Mouse (Mus musculus) hindbrain, embryonic 14.5 days (tissue): ENCODE results near the gene Bspry. TPM values are rescaled to one million over a fixed set of nuclear protein-coding genes. Genes with fewer than 3 reads are reported as not detected.

ENCODE experiments used
- ATAC-seq: fragments of 200-750 bp; cut with Nextera tagmentation; 2 replicates; pipeline ENCODE4 v1.8.0; 2017; ENCODE audit warnings: moderate number of reproducible peaks, mild to moderate bottlenecking, moderate TSS enrichment, moderate library complexity; ENCODE audit not compliant: low FRiP score
- DNase-seq: peaks from one replicate; pipeline ENCODE4 v3.0.0-alpha.2; 2015; ENCODE audit warnings: low spot score
- H3K27ac ChIP-seq: fragments of 300-500 bp; sonication (generic); 2 replicates; pipeline ENCODE4 v1.5.1; 2014; ENCODE audit warnings: mild to moderate bottlenecking, moderate library complexity
- H3K27me3 ChIP-seq: fragments of 300-500 bp; sonication (generic); 2 replicates; pipeline ENCODE4 v1.6.1; 2014; ENCODE audit warnings: mild to moderate bottlenecking, low read length, mixed read lengths; ENCODE audit not compliant: control insufficient read depth, insufficient read depth
- H3K36me3 ChIP-seq: fragments of 300-500 bp; sonication (generic); replicated peaks from 2 replicates; pipeline ENCODE4 v1.6.1; 2014; ENCODE audit not compliant: control insufficient read depth, insufficient read depth
- H3K4me1 ChIP-seq: fragments of 300-500 bp; sonication (generic); replicated peaks from 2 replicates; pipeline ENCODE4 v1.6.1; 2014; ENCODE audit warnings: antibody characterized with exemption, low read length, mixed read lengths; ENCODE audit not compliant: control insufficient read depth, insufficient read depth
- H3K4me2 ChIP-seq: fragments of 300-500 bp; sonication (generic); replicated peaks from 2 replicates; pipeline ENCODE4 v1.6.1; 2014; ENCODE audit warnings: mild to moderate bottlenecking, moderate library complexity
- H3K4me3 ChIP-seq: fragments of 300-500 bp; sonication (generic); replicated peaks from 2 replicates; pipeline ENCODE4 v1.5.1; 2014; ENCODE audit warnings: mild to moderate bottlenecking, low read length
- H3K9ac ChIP-seq: fragments of 300-500 bp; sonication (generic); 2 replicates; pipeline ENCODE4 v1.6.1; 2014
- H3K9me3 ChIP-seq: fragments of 300-500 bp; sonication (generic); 2 replicates; pipeline ENCODE4 v1.6.1; 2016; ENCODE audit warnings: low read length; ENCODE audit not compliant: control insufficient read depth
- WGBS: fragments of 180-500 bp; shearing (Covaris S2); extraction: QIAGEN DNeasy Blood & Tissue Kit; methylation state at CpG from one replicate; pipeline ENCODE4 v1.1.7; 2014; 5-methylcytosine and 5-hydroxymethylcytosine counted together
- polyA plus RNA-seq: library from polyadenylated mRNA; unstranded; fragments of >200 nt; fragmentation: Nextera tagmentation; extraction: Ambion mirVana; gene quantifications from 2 replicates; pipeline ENCODE4 v1.2.1, GENCODE M21; 2014

The Bspry gene
- polyA plus RNA-seq, 1 experiment from 2014 or later = 0.86 TPM

DNA sequence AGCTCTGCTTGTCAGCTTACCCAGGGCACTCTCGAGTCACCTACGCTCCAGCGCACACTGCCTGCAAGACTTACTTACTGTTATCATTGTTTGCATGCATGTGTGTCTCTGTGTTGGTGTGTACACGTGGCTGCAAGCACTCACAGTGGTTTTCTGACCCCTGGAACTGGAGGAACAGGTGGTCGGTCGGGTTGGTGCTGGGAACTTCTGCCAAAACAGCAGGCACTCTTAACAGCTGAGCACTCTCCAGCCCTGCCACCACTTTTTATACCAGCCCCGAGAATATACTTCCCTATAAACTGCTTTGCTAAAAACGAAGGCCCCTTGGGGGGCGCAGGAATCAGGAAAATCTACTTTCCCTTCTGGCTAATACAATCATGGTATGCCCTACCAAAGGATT, 14.4 kb downstream of the Bspry start:
- H3K9me3 ChIP-seq = no peaks in the 10 kb centered on the region
- no peak overlapping the region for H3K27ac ChIP-seq
- no peaks in the 10 kb centered on the region for H3K4me1 ChIP-seq
- no peak overlapping the region for H3K9ac ChIP-seq
- no peak overlapping the region for H3K4me2 ChIP-seq
- H3K27me3 ChIP-seq = no peaks in the 10 kb centered on the region
- no peak for DNase-seq
- H3K36me3 ChIP-seq = peaks cover 12% of the 10 kb centered on the region; the same call in 1 of the 2 replicates
- ATAC-seq = no peak
- no peak overlapping the region for H3K4me3 ChIP-seq
- WGBS = 71% methylated on average over 9 of the region's 9 CpGs

DNA sequence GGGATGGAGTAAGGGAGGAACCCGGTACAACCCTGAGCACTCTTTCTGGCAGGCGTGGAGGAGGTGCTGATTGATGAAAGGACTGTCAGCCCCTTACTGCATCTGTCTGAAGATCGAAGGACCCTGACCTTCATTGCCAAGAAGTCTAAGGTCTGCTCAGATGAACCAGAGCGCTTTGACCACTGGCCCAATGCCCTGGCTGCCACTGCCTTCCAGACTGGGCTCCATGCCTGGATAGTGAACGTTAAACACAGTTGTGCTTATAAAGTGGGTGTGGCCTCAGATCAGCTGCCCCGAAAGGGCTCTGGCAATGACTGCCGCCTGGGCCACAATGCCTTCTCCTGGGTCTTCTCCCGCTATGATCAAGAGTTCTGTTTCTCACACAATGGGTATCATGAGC, 16.1 kb downstream of the Bspry start:
- no peak overlapping the region for H3K9ac ChIP-seq
- DNase-seq (no peak), ATAC-seq (no peak)
- H3K27me3 ChIP-seq = no peaks in the 10 kb centered on the region
- no peak overlapping the region for H3K27ac ChIP-seq
- 84% methylated on average over 8 of the region's 8 CpGs for WGBS
- H3K4me2 ChIP-seq = no peak overlapping the region
- no peak overlapping the region for H3K4me3 ChIP-seq
- 0 out of 2 replicates have a peak, but pooled peaks cover 1% of the 10 kb centered on the region for H3K4me1 ChIP-seq
- no peaks in the 10 kb centered on the region for H3K9me3 ChIP-seq
- peaks cover 12% of the 10 kb centered on the region; the same call in 1 of the 2 replicates for H3K36me3 ChIP-seq

DNA sequence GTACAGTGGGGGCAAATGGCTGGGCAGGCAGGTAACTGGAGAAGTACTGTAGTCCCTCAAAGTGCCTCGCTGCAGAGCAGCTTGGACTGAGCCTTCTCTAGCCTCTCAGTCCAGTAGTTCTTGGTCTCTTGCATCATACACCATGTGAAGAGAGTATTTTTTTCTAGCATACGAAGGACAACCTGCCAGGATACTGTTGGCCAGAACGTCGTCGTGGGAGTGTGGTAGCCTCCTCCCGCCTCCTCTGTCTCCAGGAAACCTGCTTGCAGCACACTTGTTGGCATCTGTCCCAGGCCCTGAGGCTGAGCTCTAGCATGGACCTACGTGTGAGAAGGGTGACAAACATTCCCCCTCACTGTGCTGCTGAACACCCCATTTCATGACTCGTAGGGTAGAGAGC, 17.0 kb downstream of the Bspry start:
- WGBS = 63% methylated on average over 8 of the region's 8 CpGs
- Histone ChIP-seq H3K9ac (no peak overlapping the region), H3K27me3 (no peaks in the 10 kb centered on the region), H3K4me3 (no peak overlapping the region), H3K27ac (no peak overlapping the region), H3K4me2 (no peak overlapping the region), H3K9me3 (no peaks in the 10 kb centered on the region), H3K4me1 (0 out of 2 replicates have a peak, but pooled peaks cover 7% of the 10 kb centered on the region), H3K36me3 (peaks cover 12% of the 10 kb centered on the region; the same call in 1 of the 2 replicates)
- ATAC-seq = peak; percentile 12; the same call in 1 of the 2 replicates
- no peak for DNase-seq

DNA sequence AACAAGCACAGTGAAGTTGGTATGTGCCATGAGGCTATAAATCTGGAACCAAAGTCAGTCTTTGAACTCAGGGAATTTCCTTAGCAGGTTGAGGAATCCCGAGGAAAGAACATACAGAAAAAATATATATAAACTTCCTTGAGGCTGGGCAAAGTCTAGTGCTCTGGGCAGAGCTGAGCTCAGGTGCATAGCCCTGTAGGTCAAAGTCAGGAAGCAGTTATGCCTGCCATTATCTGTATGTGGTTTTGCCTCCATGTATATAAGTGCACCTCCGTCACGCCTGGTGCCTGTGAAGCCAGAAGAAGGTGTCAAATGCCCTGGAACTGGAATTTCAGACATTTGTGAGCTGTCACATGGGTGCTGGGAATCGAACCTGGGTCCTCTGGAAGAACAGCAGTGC, 20.9 kb downstream of the Bspry start:
- Histone ChIP-seq H3K4me1 (0 out of 2 replicates have a peak, but pooled peaks cover 7% of the 10 kb centered on the region), H3K9me3 (no peaks in the 10 kb centered on the region), H3K4me2 (peak overlapping the region; percentile 55; the same call in 1 of the 2 replicates), H3K36me3 (peaks cover 12% of the 10 kb centered on the region; the same call in 1 of the 2 replicates), H3K27me3 (no peaks in the 10 kb centered on the region), H3K4me3 (no peak overlapping the region), H3K27ac (no peak overlapping the region), H3K9ac (no peak overlapping the region)
- DNase-seq = no peak
- no peak for ATAC-seq
- 95% methylated on average over 4 of the region's 4 CpGs for WGBS

DNA sequence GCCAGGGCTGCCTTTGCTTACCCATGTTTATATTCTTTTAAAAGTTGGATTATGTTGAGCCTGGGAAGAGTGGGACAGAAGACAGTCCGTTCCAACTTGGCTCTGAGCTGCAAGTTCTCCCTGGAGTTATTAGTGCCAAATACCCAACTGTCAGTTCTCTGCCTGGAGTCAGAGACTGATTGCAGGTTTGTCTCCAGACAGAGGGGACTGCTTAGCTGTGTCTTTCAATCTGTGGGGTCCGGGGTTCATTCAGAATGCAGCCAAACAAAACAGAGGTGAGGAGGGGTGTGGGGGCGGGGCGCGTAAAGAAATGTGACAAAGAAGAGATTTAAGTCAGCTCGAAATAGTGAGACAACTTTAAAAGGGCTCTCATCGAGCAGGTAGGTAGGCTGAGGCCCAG, 21.7 kb downstream of the Bspry start:
- ATAC-seq = peak; percentile 1; the same call in 1 of the 2 replicates
- peak overlapping the region; percentile 68; the same call in 1 of the 2 replicates for H3K27ac ChIP-seq

DNA sequence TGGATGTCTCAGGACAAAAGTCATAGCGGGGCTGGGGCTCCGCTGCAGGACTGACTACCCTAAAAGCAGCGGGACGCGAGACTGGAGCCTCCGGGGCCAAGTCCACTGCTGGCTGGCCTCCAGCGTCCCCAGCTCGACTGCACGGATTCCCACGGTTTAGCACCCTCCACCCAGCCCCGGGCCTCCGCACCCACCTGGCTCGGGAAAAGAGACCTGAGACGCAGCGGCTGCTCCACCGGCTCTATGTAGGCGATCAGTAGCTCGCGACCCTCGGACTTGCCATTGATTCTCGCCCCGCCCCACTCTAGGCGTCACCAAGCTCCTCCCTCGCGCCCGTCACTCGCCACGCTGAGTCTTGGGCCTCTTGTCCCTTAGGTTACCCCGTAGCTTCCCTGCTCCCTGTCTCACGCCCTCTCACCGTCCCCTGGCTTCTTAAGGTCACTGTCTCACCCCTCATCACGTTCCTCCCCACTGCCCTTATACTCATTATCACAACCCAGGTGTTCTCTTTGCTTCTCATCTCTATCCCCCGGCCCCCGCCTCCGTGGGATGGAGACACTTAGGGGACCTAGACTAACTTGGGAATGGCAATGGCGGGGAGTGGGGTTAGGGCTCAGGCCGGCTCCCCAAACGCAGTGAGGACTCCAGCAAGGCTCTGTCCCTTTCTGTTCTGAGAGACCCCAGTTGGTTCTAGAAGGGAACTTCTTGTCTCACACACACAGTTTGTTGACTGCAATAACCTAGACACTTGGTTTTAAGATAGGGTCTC, 22.3 kb downstream of the Bspry start:
- DNase-seq (peak; percentile 87), ATAC-seq (peak; percentile 97)
- peak overlapping the region; percentile 83 for H3K9ac ChIP-seq
- 2% methylated on average over 38 of the region's 38 CpGs for WGBS
- peak overlapping the region; percentile 68; the same call in 1 of the 2 replicates for H3K27ac ChIP-seq
- H3K36me3 ChIP-seq = peaks cover 12% of the 10 kb centered on the region; the same call in 1 of the 2 replicates
- H3K4me3 ChIP-seq = peak overlapping the region; percentile 78
- 0 out of 2 replicates have a peak, but pooled peaks cover 7% of the 10 kb centered on the region for H3K4me1 ChIP-seq
- H3K9me3 ChIP-seq = no peaks in the 10 kb centered on the region
- H3K4me2 ChIP-seq = peak overlapping the region; percentile 55
- no peaks in the 10 kb centered on the region for H3K27me3 ChIP-seq

More for the DNA sequence above, 21.7 kb downstream of the Bspry start:
- WGBS = 3% methylated on average over 7 of the region's 7 CpGs
- DNase-seq = no peak
- H3K4me1 ChIP-seq = 0 out of 2 replicates have a peak, but pooled peaks cover 7% of the 10 kb centered on the region
- peak overlapping the region; percentile 83 for H3K9ac ChIP-seq
- no peaks in the 10 kb centered on the region for H3K27me3 ChIP-seq
- peak overlapping the region; percentile 78 for H3K4me3 ChIP-seq
- peak overlapping the region; percentile 55 for H3K4me2 ChIP-seq
- peaks cover 12% of the 10 kb centered on the region; the same call in 1 of the 2 replicates for H3K36me3 ChIP-seq
- no peaks in the 10 kb centered on the region for H3K9me3 ChIP-seq

DNA sequence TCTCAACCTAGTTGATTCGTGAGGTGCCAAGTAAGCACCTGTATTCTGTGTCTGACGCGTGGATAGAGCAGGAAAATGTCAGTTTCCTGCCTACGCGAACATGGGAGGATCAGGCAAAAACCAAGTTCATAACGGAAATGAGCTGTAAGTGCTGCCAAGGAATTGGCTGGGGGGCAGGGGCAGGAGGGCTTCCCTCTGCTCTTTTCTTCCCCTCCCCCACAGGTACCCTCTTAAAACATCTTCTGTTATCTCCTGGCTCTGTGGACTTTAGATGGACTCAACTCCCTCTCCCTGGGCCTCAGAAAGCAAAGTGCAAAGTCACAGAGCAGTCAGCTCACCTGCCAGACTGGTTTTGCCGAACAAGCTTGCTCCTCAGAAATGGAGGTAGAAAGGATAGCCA, 23.1 kb downstream of the Bspry start:
- H3K4me1 ChIP-seq = 0 out of 2 replicates have a peak, but pooled peaks cover 7% of the 10 kb centered on the region
- H3K9me3 ChIP-seq = no peaks in the 10 kb centered on the region
- H3K36me3 ChIP-seq = peaks cover 15% of the 10 kb centered on the region; the same call in 1 of the 2 replicates
- no peaks in the 10 kb centered on the region for H3K27me3 ChIP-seq
- WGBS = 78% methylated on average over 7 of the region's 7 CpGs
- DNase-seq (no peak), ATAC-seq (no peak)
- no peak overlapping the region for H3K27ac ChIP-seq
- no peak overlapping the region for H3K4me3 ChIP-seq
- H3K4me2 ChIP-seq = no peak overlapping the region
- no peak overlapping the region for H3K9ac ChIP-seq

DNA sequence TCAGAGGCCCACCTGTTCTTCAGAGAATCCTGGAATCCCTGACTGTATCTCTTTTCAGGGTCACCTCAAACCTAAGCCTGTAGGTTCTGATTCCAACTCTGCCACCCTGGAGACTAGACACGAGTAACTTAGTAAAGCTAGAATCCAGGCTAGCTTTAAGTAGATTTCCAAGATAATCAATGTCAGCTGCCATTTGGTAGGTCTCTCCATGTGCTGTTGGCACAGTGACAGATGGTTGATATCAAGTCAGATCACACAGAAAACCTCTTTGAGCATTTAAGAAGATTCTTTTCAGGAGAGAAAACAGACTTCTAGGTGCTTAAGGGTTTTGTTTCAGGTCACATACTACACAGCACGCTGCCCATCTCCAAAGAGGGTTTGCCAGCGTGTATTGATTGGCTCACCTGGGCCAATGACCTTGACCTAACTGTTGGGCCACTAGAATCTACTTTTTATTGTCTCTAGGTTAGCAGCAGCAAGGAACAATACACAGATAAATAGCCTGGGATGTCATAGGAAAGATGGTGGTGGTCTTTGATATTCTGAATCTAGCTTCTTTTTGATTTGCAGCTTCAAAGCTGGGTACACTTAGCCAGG, 23.6 kb downstream of the Bspry start, which contains the start of gene Hdhd3:
Hdhd3 (minus strand) TSS at position 94 of the 597 bp plus-strand sequence.
- H3K9me3 ChIP-seq = no peaks in the 10 kb centered on the region
- no peaks in the 10 kb centered on the region for H3K27me3 ChIP-seq
- ATAC-seq (no peak), DNase-seq (no peak)
- peak within 1 kb of the TSS; percentile 83 for H3K9ac ChIP-seq
- peak within 1 kb of the TSS; percentile 55 for H3K4me2 ChIP-seq
- 0 out of 2 replicates have a peak, but pooled peaks cover 7% of the 10 kb centered on the region for H3K4me1 ChIP-seq
- peak within 1 kb of the TSS; percentile 78 for H3K4me3 ChIP-seq
- H3K27ac ChIP-seq = 0 out of 2 replicates have a peak within 1 kb of the TSS, but pooled peaks have one; percentile 68
- peaks cover 16% of the 10 kb centered on the region for H3K36me3 ChIP-seq
- WGBS = 81% methylated on average over 3 of the region's 3 CpGs

DNA sequence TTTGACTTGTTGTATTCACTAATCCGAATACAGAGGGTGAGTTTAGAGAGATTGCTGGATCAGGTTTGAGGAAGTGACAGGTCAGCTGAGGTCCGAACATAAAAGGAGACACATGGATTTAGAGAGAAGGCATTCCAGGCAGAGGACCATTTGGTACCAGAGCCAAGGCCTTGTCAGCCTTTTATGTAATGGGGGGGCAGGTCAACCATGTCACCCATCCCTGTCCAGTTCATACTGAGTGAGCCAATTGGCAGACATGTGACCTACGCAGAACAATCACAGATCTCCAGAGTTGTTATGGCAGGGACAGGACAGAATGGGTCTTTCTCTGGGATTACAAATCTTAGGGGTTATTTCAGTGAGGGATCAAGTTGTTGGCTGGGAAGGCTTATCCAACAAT, 26.1 kb downstream of the Bspry start:
- peaks cover 36% of the 10 kb centered on the region for H3K36me3 ChIP-seq
- no peak overlapping the region for H3K4me2 ChIP-seq
- H3K4me3 ChIP-seq = no peak overlapping the region
- H3K27me3 ChIP-seq = no peaks in the 10 kb centered on the region
- no peaks in the 10 kb centered on the region for H3K9me3 ChIP-seq
- DNase-seq (no peak), ATAC-seq (no peak)
- 88% methylated on average over 3 of the region's 3 CpGs for WGBS
- H3K9ac ChIP-seq = no peak overlapping the region
- H3K27ac ChIP-seq = no peak overlapping the region
- 0 out of 2 replicates have a peak, but pooled peaks cover 6% of the 10 kb centered on the region for H3K4me1 ChIP-seq
